Mouse (Mus musculus): ENCODE data around the gene 1600014C23Rik. TPM values are rescaled to one million over a fixed set of nuclear protein-coding genes. Genes with fewer than 3 reads are reported as not detected.
A peak's percentile ranks its signal among the peaks of the same experiment; 100 is the strongest.

The 1600014C23Rik gene
- total RNA-seq, 2 experiments from 2014 or later, result not detected

GRCm38 (mm10) chr17:45726249-45726648 is 7.4 kb downstream of the 1600014C23Rik start:
- DNase-seq, result no peak

- no peak for DNase-seq
These were observed 9.1 kb downstream of the 1600014C23Rik start for GRCm38 (mm10) chr17:45724574-45724921.

- DNase-seq, result peak; percentile 73 to 81
These were observed 9.7 kb downstream of the 1600014C23Rik start for GRCm38 (mm10) chr17:45723732-45724573.

GRCm38 (mm10) chr17:45718323-45718722 is 15.3 kb downstream of the 1600014C23Rik start:
- DNase-seq, result peak; percentile 69 to 73

GRCm38 (mm10) chr17:45711525-45711924 is 22.1 kb downstream of the 1600014C23Rik start:
- no peak for DNase-seq

GRCm38 (mm10) chr17:45710407-45710806 is 23.2 kb downstream of the 1600014C23Rik start:
- DNase-seq, result no peak

GRCm38 (mm10) chr17:45709829-45710228 is 23.8 kb downstream of the 1600014C23Rik start:
- no peak for DNase-seq

- no peak for DNase-seq
These were observed 25.5 kb downstream of the 1600014C23Rik start for GRCm38 (mm10) chr17:45708179-45708578.

GRCm38 (mm10) chr17:45707376-45707775 is 26.3 kb downstream of the 1600014C23Rik start:
- no peak for DNase-seq

- no peak for DNase-seq
These were observed 26.8 kb downstream of the 1600014C23Rik start for GRCm38 (mm10) chr17:45706796-45707195.

GRCm38 (mm10) chr17:45703187-45703586 is 30.5 kb downstream of the 1600014C23Rik start:
- no peak for DNase-seq

GRCm38 (mm10) chr17:45702254-45702653 is 31.4 kb downstream of the 1600014C23Rik start:
- DNase-seq, result no peak

- DNase-seq, result no peak
These were observed 32.4 kb downstream of the 1600014C23Rik start for GRCm38 (mm10) chr17:45701236-45701591.

- DNase-seq, result no peak
These were observed 33.0 kb downstream of the 1600014C23Rik start for GRCm38 (mm10) chr17:45700496-45701235.

GRCm38 (mm10) chr17:45699039-45699740 is 34.5 kb downstream of the 1600014C23Rik start:
- DNase-seq, result no peak

- no peak for DNase-seq
These were observed 35.3 kb downstream of the 1600014C23Rik start for GRCm38 (mm10) chr17:45698368-45698767.

- no peak for DNase-seq
These were observed 36.7 kb downstream of the 1600014C23Rik start for GRCm38 (mm10) chr17:45696981-45697380.

GRCm38 (mm10) chr17:45695227-45696120 is 38.2 kb downstream of the 1600014C23Rik start:
- no peak for DNase-seq

GRCm38 (mm10) chr17:45693812-45694565 is 39.7 kb downstream of the 1600014C23Rik start:
- no peak for DNase-seq

GRCm38 (mm10) chr17:45692159-45692558 is 41.5 kb downstream of the 1600014C23Rik start:
- DNase-seq, result no peak

- no peak for DNase-seq
These were observed 43.6 kb downstream of the 1600014C23Rik start for GRCm38 (mm10) chr17:45690044-45690443.

Data from layer of hippocampus, postnatal 36 days (tissue).